Mouse (Mus musculus) stomach, embryonic 16.5 days (tissue): Measurements from ENCODE around the gene Cotl1. TPM values are rescaled to one million over a fixed set of nuclear protein-coding genes. Genes with fewer than 3 reads are reported as not detected.

ENCODE experiments used
- ATAC-seq: fragments of 200-750 bp; cut with Nextera tagmentation; 2 replicates; pipeline ENCODE4 v1.8.0; 2017; ENCODE audit warnings: moderate number of reproducible peaks, moderate TSS enrichment; ENCODE audit not compliant: insufficient read depth, low FRiP score
- H3K27ac ChIP-seq: fragments of 300-500 bp; sonication (generic); 2 replicates; pipeline ENCODE4 v1.5.1; 2014; ENCODE audit warnings: low read length
- H3K27me3 ChIP-seq: fragments of 300-500 bp; sonication (generic); 2 replicates; pipeline ENCODE4 v1.6.1; 2014; ENCODE audit warnings: low read length, control low read depth, mixed read lengths; ENCODE audit not compliant: control insufficient read depth, insufficient read depth
- H3K36me3 ChIP-seq: fragments of 300-500 bp; sonication (generic); 2 replicates; pipeline ENCODE4 v1.6.1; 2014; ENCODE audit warnings: low read length; ENCODE audit not compliant: control insufficient read depth, insufficient read depth
- H3K4me1 ChIP-seq: fragments of 300-500 bp; sonication (generic); 2 replicates; pipeline ENCODE4 v1.6.1; 2014; ENCODE audit warnings: low read length, control low read depth, mixed read lengths; ENCODE audit not compliant: control insufficient read depth, insufficient read depth
- H3K4me2 ChIP-seq: fragments of 300-500 bp; sonication (generic); 2 replicates; pipeline ENCODE4 v1.6.1; 2014; ENCODE audit warnings: low read depth, low read length, mixed read lengths
- H3K4me3 ChIP-seq: fragments of 300-500 bp; sonication (generic); replicated peaks from 2 replicates; pipeline ENCODE4 v1.5.1; 2014; ENCODE audit warnings: mild to moderate bottlenecking, low read length
- H3K9ac ChIP-seq: fragments of 300-500 bp; sonication (generic); 2 replicates; pipeline ENCODE4 v1.6.1; 2014; ENCODE audit warnings: low read length
- H3K9me3 ChIP-seq: fragments of 300-500 bp; sonication (generic); replicated peaks from 2 replicates; pipeline ENCODE4 v1.6.1; 2016; ENCODE audit warnings: low read length, control low read depth; ENCODE audit not compliant: control insufficient read depth
- WGBS: fragments of 180-500 bp; shearing (Covaris S2); extraction: QIAGEN DNeasy Blood & Tissue Kit; methylation state at CpG from one replicate; pipeline ENCODE4 v1.1.7; 2014; 5-methylcytosine and 5-hydroxymethylcytosine counted together
- polyA plus RNA-seq: library from polyadenylated mRNA; unstranded; fragments of >200 nt; fragmentation: Nextera tagmentation; extraction: Ambion mirVana; gene quantifications from 2 replicates; pipeline ENCODE4 v1.2.1, GENCODE M21; 2015

Cotl1 gene
- polyA plus RNA-seq, 1 experiment from 2014 or later, result 144 TPM

- Histone ChIP-seq H3K4me3 (no peak overlapping the region), H3K4me2 (no peak overlapping the region), H3K36me3 (no peaks in the 10 kb centered on the region), H3K27ac (no peak overlapping the region), H3K4me1 (peaks cover 25% of the 10 kb centered on the region), H3K27me3 (no peaks in the 10 kb centered on the region; the same call in 1 of the 2 replicates), H3K9ac (peak overlapping the region; percentile 3; the same call in 1 of the 2 replicates), H3K9me3 (no peaks in the 10 kb centered on the region)
- 44% methylated on average over 4 of the region's 4 CpGs for WGBS
- ATAC-seq, result peak; percentile 20; the same call in 1 of the 2 replicates
Observed at GRCm38 (mm10) chr8:119781086-119781840, 59.1 kb downstream of the Cotl1 start.

GRCm38 (mm10) chr8:119780402-119781049 lies 59.8 kb downstream of the Cotl1 start:
- H3K9ac ChIP-seq, result no peak overlapping the region
- H3K9me3 ChIP-seq, result no peaks in the 10 kb centered on the region
- WGBS, result 73% methylated on average over 9 of the region's 9 CpGs
- no peaks in the 10 kb centered on the region for H3K36me3 ChIP-seq
- no peak for ATAC-seq
- no peak overlapping the region for H3K4me3 ChIP-seq
- peaks cover 20% of the 10 kb centered on the region for H3K4me1 ChIP-seq
- no peak overlapping the region for H3K27ac ChIP-seq
- H3K27me3 ChIP-seq, result no peaks in the 10 kb centered on the region
- no peak overlapping the region for H3K4me2 ChIP-seq

- H3K27ac ChIP-seq, result peak overlapping the region; percentile 75; the same call in 1 of the 2 replicates
- no peak for ATAC-seq
- H3K27me3 ChIP-seq, result no peaks in the 10 kb centered on the region
- H3K4me2 ChIP-seq, result peak overlapping the region; percentile 75; the same call in 1 of the 2 replicates
- H3K4me3 ChIP-seq, result no peak overlapping the region
- no peaks in the 10 kb centered on the region for H3K36me3 ChIP-seq
- H3K4me1 ChIP-seq, result peaks cover 18% of the 10 kb centered on the region
- no peaks in the 10 kb centered on the region for H3K9me3 ChIP-seq
- 24% methylated on average over 14 of the region's 14 CpGs for WGBS
- peak overlapping the region; percentile 68 for H3K9ac ChIP-seq
Observed at GRCm38 (mm10) chr8:119779013-119779737, 61.2 kb downstream of the Cotl1 start.

GRCm38 (mm10) chr8:119778263-119778662 lies 62.1 kb downstream of the Cotl1 start, which contains the start of gene Tldc1:
Gene Tldc1 (minus strand): TSS chr8:119778416.
- ATAC-seq, result peak; percentile 97
- WGBS, result under 1% methylated on average over 18 of the region's 18 CpGs

GRCm38 (mm10) chr8:119777765-119778164 lies 62.6 kb downstream of the Cotl1 start:
- peak overlapping the region; percentile 75 for H3K4me2 ChIP-seq
- H3K9me3 ChIP-seq, result no peaks in the 10 kb centered on the region
- H3K9ac ChIP-seq, result peak overlapping the region; percentile 83
- H3K4me1 ChIP-seq, result peaks cover 18% of the 10 kb centered on the region
- 0 out of 2 replicates have a peak, but pooled peaks have one; percentile 12 for ATAC-seq
- no peaks in the 10 kb centered on the region for H3K36me3 ChIP-seq
- peak overlapping the region; percentile 85 for H3K27ac ChIP-seq
- peak overlapping the region; percentile 67 for H3K4me3 ChIP-seq
- no peaks in the 10 kb centered on the region for H3K27me3 ChIP-seq
- WGBS, result 14% methylated on average over 7 of the region's 7 CpGs

More at GRCm38 (mm10) chr8:119778263-119778662, 62.1 kb downstream of the Cotl1 start, which contains the start of gene Tldc1:
- Histone ChIP-seq H3K27ac (peak within 1 kb of the TSS; percentile 85), H3K36me3 (no peaks in the 10 kb centered on the region), H3K27me3 (no peaks in the 10 kb centered on the region), H3K4me3 (peak within 1 kb of the TSS; percentile 67), H3K9ac (peak within 1 kb of the TSS; percentile 83), H3K9me3 (no peaks in the 10 kb centered on the region), H3K4me1 (peaks cover 18% of the 10 kb centered on the region), H3K4me2 (peak within 1 kb of the TSS; percentile 75)

GRCm38 (mm10) chr8:119776668-119777245 lies 63.6 kb downstream of the Cotl1 start:
- no peak overlapping the region for H3K27ac ChIP-seq
- H3K9ac ChIP-seq, result no peak overlapping the region
- H3K36me3 ChIP-seq, result no peaks in the 10 kb centered on the region
- 77% methylated on average over 7 of the region's 7 CpGs for WGBS
- H3K4me2 ChIP-seq, result no peak overlapping the region
- no peaks in the 10 kb centered on the region for H3K27me3 ChIP-seq
- peaks cover 18% of the 10 kb centered on the region for H3K4me1 ChIP-seq
- no peaks in the 10 kb centered on the region for H3K9me3 ChIP-seq
- H3K4me3 ChIP-seq, result no peak overlapping the region
- ATAC-seq, result no peak

- H3K4me2 ChIP-seq, result no peak overlapping the region
- H3K4me3 ChIP-seq, result no peak overlapping the region
- 73% methylated on average over 22 of the region's 22 CpGs for WGBS
- H3K27ac ChIP-seq, result no peak overlapping the region
- H3K9ac ChIP-seq, result no peak overlapping the region
- no peaks in the 10 kb centered on the region for H3K9me3 ChIP-seq
- ATAC-seq, result no peak
- H3K27me3 ChIP-seq, result no peaks in the 10 kb centered on the region
- H3K36me3 ChIP-seq, result peaks cover 6% of the 10 kb centered on the region
- peaks cover 5% of the 10 kb centered on the region for H3K4me1 ChIP-seq
Observed at GRCm38 (mm10) chr8:119765761-119766444, 74.4 kb downstream of the Cotl1 start.

- Histone ChIP-seq H3K9ac (no peak overlapping the region), H3K27me3 (no peaks in the 10 kb centered on the region), H3K27ac (no peak overlapping the region), H3K36me3 (peaks cover 5% of the 10 kb centered on the region), H3K4me2 (no peak overlapping the region), H3K9me3 (no peaks in the 10 kb centered on the region), H3K4me3 (no peak overlapping the region), H3K4me1 (peaks cover 5% of the 10 kb centered on the region)
- 86% methylated on average over 10 of the region's 10 CpGs for WGBS
- ATAC-seq, result no peak
Observed at GRCm38 (mm10) chr8:119765311-119765710, 75.0 kb downstream of the Cotl1 start.
